Comparison of ENCODE assay signal across 12 mouse cellular contexts in the genomic region with DNA sequence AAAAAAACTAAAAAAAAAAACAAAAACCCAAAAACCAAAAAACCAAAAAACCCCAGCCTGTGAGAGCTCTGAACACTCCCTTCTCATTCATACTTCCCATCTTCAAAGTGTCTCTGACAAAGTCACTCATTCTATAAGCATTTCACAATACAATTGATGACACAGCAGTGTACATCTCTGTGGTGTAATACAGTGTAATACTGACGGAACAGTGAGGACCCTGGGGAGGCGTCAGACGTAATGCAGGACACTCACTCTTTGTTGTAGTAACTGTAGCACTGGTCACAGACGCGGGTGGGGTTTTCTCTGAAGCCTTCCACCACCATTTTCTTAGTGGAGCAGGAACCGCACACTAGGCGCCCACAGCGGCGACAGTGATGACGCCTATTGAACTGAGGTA.
"Had no signal": no experiment of that assay in that cellular context is flagged by ENCODE, and none has a peak within 500 bp of the region (broad histone marks: within the 10 kb centered on the region; RNA-seq: fewer than 3 reads in every experiment).

No protein-coding gene starts in this region.

- H3K27me3 ChIP-seq: kidney, embryonic 15.5 days; limb, embryonic 15.5 days; liver, embryonic 13.5 days; midbrain, embryonic 12.5 days had no signal

- H3K4me2 ChIP-seq: kidney, embryonic 15.5 days; limb, embryonic 15.5 days; liver, embryonic 13.5 days; midbrain, embryonic 12.5 days had no signal

- DNase-seq: kidney, adult 18-20 months; kidney, postnatal 14 days; liver, embryonic 13.5 days; lung, adult 18-20 months; lung, postnatal 36 days; right cerebral cortex, adult 18-20 months; right cerebral cortex, postnatal 25 days; thymus, adult 18-20 months; thymus, postnatal 14 days had no signal

- H3K4me3 ChIP-seq: kidney, embryonic 15.5 days; limb, embryonic 15.5 days; liver, embryonic 13.5 days; midbrain, embryonic 12.5 days had no signal

- H3K9ac ChIP-seq: kidney, embryonic 15.5 days; limb, embryonic 15.5 days; liver, embryonic 13.5 days; midbrain, embryonic 12.5 days had no signal

- H3K27ac ChIP-seq: kidney, embryonic 15.5 days; limb, embryonic 15.5 days; liver, embryonic 13.5 days; midbrain, embryonic 12.5 days had no signal

- H3K4me1 ChIP-seq: limb, embryonic 15.5 days; liver, embryonic 13.5 days; midbrain, embryonic 12.5 days had no signal

- H3K9me3 ChIP-seq: kidney, embryonic 15.5 days; limb, embryonic 15.5 days; liver, embryonic 13.5 days; midbrain, embryonic 12.5 days had no signal
